Mouse (Mus musculus): ENCODE measurements at regions not wholly inside any gene's neighbourhood (a gene's known extent, or its start where the extent isn't known, plus 50 kb on each side); places are given as distances from the start of the nearest gene placed in this dataset.

GRCm38 (mm10) chr8:8519772-8520191 is 141.3 kb downstream of the Efnb2 start:
- no peak for ATAC-seq (ENCODE audit: low FRiP score, low TSS enrichment)
- H3K27me3 ChIP-seq (ENCODE audit: control insufficient read depth, insufficient read depth, low read length): no peaks in the 10 kb centered on the region
- H3K4me3 ChIP-seq (ENCODE audit: low read length): no peak overlapping the region
- no peak overlapping the region for H3K27ac ChIP-seq (ENCODE audit: low read depth, low read length)
- H3K4me1 ChIP-seq (ENCODE audit: control insufficient read depth, insufficient read depth, low read length): no peaks in the 10 kb centered on the region
- H3K9ac ChIP-seq (ENCODE audit: low read depth, low read length): no peak overlapping the region
- H3K36me3 ChIP-seq (ENCODE audit: control insufficient read depth, insufficient read depth, low read length): no peaks in the 10 kb centered on the region
- WGBS: 80% methylated on average over 3 of the region's 3 CpGs
- no peak overlapping the region for H3K4me2 ChIP-seq (replicated peaks; ENCODE audit: low read depth, low read length)
- H3K9me3 ChIP-seq (ENCODE audit: control insufficient read depth, low read length): peaks cover 3% of the 10 kb centered on the region

GRCm38 (mm10) chr8:8517599-8517998 is 143.4 kb downstream of the Efnb2 start:
- H3K4me3 ChIP-seq (ENCODE audit: low read length): no peak overlapping the region
- WGBS: 60% methylated on average over 2 of the region's 2 CpGs
- no peaks in the 10 kb centered on the region for H3K36me3 ChIP-seq (ENCODE audit: control insufficient read depth, insufficient read depth, low read length)
- no peak overlapping the region for H3K4me2 ChIP-seq (replicated peaks; ENCODE audit: low read depth, low read length)
- H3K27me3 ChIP-seq (ENCODE audit: control insufficient read depth, insufficient read depth, low read length): no peaks in the 10 kb centered on the region
- no peak overlapping the region for H3K27ac ChIP-seq (ENCODE audit: low read depth, low read length)
- peaks cover 3% of the 10 kb centered on the region for H3K9me3 ChIP-seq (ENCODE audit: control insufficient read depth, low read length)
- no peak for ATAC-seq (ENCODE audit: low FRiP score, low TSS enrichment)
- H3K4me1 ChIP-seq (ENCODE audit: control insufficient read depth, insufficient read depth, low read length): no peaks in the 10 kb centered on the region
- no peak overlapping the region for H3K9ac ChIP-seq (ENCODE audit: low read depth, low read length)

- no peak overlapping the region for H3K4me3 ChIP-seq (ENCODE audit: low read length)
- ATAC-seq (ENCODE audit: low FRiP score, low TSS enrichment): no peak
- H3K4me2 ChIP-seq (replicated peaks; ENCODE audit: low read depth, low read length): no peak overlapping the region
- no peak overlapping the region for H3K27ac ChIP-seq (ENCODE audit: low read depth, low read length)
- WGBS: 65% methylated on average over 1 of the region's 1 CpGs
- no peaks in the 10 kb centered on the region for H3K36me3 ChIP-seq (ENCODE audit: control insufficient read depth, insufficient read depth, low read length)
- H3K9ac ChIP-seq (ENCODE audit: low read depth, low read length): no peak overlapping the region
- H3K9me3 ChIP-seq (ENCODE audit: control insufficient read depth, low read length): peaks cover 3% of the 10 kb centered on the region
- H3K4me1 ChIP-seq (ENCODE audit: control insufficient read depth, insufficient read depth, low read length): no peaks in the 10 kb centered on the region
- H3K27me3 ChIP-seq (ENCODE audit: control insufficient read depth, insufficient read depth, low read length): no peaks in the 10 kb centered on the region
Measured at GRCm38 (mm10) chr8:8516272-8516671, 144.8 kb downstream of the Efnb2 start.

GRCm38 (mm10) chr8:8499921-8500320 is 161.1 kb downstream of the Efnb2 start:
- WGBS: 91% methylated on average over 9 of the region's 9 CpGs
- Histone ChIP-seq H3K4me1 (ENCODE audit: control insufficient read depth, insufficient read depth, low read length) (no peaks in the 10 kb centered on the region), H3K4me2 (replicated peaks; ENCODE audit: low read depth, low read length) (no peak overlapping the region), H3K4me3 (ENCODE audit: low read length) (no peak overlapping the region), H3K9ac (ENCODE audit: low read depth, low read length) (no peak overlapping the region), H3K27ac (ENCODE audit: low read depth, low read length) (no peak overlapping the region), H3K9me3 (ENCODE audit: control insufficient read depth, low read length) (no peaks in the 10 kb centered on the region), H3K27me3 (ENCODE audit: control insufficient read depth, insufficient read depth, low read length) (no peaks in the 10 kb centered on the region), H3K36me3 (ENCODE audit: control insufficient read depth, insufficient read depth, low read length) (no peaks in the 10 kb centered on the region)
- ATAC-seq (ENCODE audit: low FRiP score, low TSS enrichment): no peak

GRCm38 (mm10) chr8:8498753-8499152 is 162.3 kb downstream of the Efnb2 start:
- H3K4me2 ChIP-seq (replicated peaks; ENCODE audit: low read depth, low read length): no peak overlapping the region
- no peak overlapping the region for H3K4me3 ChIP-seq (ENCODE audit: low read length)
- no peaks in the 10 kb centered on the region for H3K36me3 ChIP-seq (ENCODE audit: control insufficient read depth, insufficient read depth, low read length)
- peaks cover 4% of the 10 kb centered on the region; the same call in 1 of the 2 replicates for H3K9me3 ChIP-seq (ENCODE audit: control insufficient read depth, low read length)
- WGBS: 41% methylated on average over 5 of the region's 5 CpGs
- H3K4me1 ChIP-seq (ENCODE audit: control insufficient read depth, insufficient read depth, low read length): no peaks in the 10 kb centered on the region
- no peak overlapping the region for H3K9ac ChIP-seq (ENCODE audit: low read depth, low read length)
- ATAC-seq (ENCODE audit: low FRiP score, low TSS enrichment): no peak
- H3K27ac ChIP-seq (ENCODE audit: low read depth, low read length): no peak overlapping the region
- H3K27me3 ChIP-seq (ENCODE audit: control insufficient read depth, insufficient read depth, low read length): no peaks in the 10 kb centered on the region

- Histone ChIP-seq H3K4me2 (replicated peaks; ENCODE audit: low read depth, low read length) (no peak overlapping the region), H3K4me1 (ENCODE audit: control insufficient read depth, insufficient read depth, low read length) (no peaks in the 10 kb centered on the region), H3K9ac (ENCODE audit: low read depth, low read length) (no peak overlapping the region), H3K9me3 (ENCODE audit: control insufficient read depth, low read length) (peaks cover 4% of the 10 kb centered on the region; the same call in 1 of the 2 replicates), H3K27ac (ENCODE audit: low read depth, low read length) (no peak overlapping the region), H3K4me3 (ENCODE audit: low read length) (no peak overlapping the region), H3K27me3 (ENCODE audit: control insufficient read depth, insufficient read depth, low read length) (no peaks in the 10 kb centered on the region), H3K36me3 (ENCODE audit: control insufficient read depth, insufficient read depth, low read length) (no peaks in the 10 kb centered on the region)
- ATAC-seq (ENCODE audit: low FRiP score, low TSS enrichment): no peak
- 85% methylated on average over 7 of the region's 7 CpGs for WGBS
Measured at GRCm38 (mm10) chr8:8495472-8495871, 165.6 kb downstream of the Efnb2 start.

GRCm38 (mm10) chr8:8494281-8494680 is 166.8 kb downstream of the Efnb2 start:
- no peak overlapping the region for H3K27ac ChIP-seq (ENCODE audit: low read depth, low read length)
- 93% methylated on average over 10 of the region's 10 CpGs for WGBS
- no peaks in the 10 kb centered on the region for H3K27me3 ChIP-seq (ENCODE audit: control insufficient read depth, insufficient read depth, low read length)
- H3K4me3 ChIP-seq (ENCODE audit: low read length): no peak overlapping the region
- H3K9ac ChIP-seq (ENCODE audit: low read depth, low read length): no peak overlapping the region
- H3K36me3 ChIP-seq (ENCODE audit: control insufficient read depth, insufficient read depth, low read length): no peaks in the 10 kb centered on the region
- no peak overlapping the region for H3K4me2 ChIP-seq (replicated peaks; ENCODE audit: low read depth, low read length)
- H3K4me1 ChIP-seq (ENCODE audit: control insufficient read depth, insufficient read depth, low read length): 0 out of 2 replicates have a peak, but pooled peaks cover 4% of the 10 kb centered on the region
- H3K9me3 ChIP-seq (ENCODE audit: control insufficient read depth, low read length): peaks cover 4% of the 10 kb centered on the region; the same call in 1 of the 2 replicates
- ATAC-seq (ENCODE audit: low FRiP score, low TSS enrichment): no peak

- peaks cover 4% of the 10 kb centered on the region; the same call in 1 of the 2 replicates for H3K9me3 ChIP-seq (ENCODE audit: control insufficient read depth, low read length)
- peaks cover 10% of the 10 kb centered on the region; the same call in 1 of the 2 replicates for H3K4me1 ChIP-seq (ENCODE audit: control insufficient read depth, insufficient read depth, low read length)
- WGBS: 84% methylated on average over 2 of the region's 2 CpGs
- no peaks in the 10 kb centered on the region for H3K36me3 ChIP-seq (ENCODE audit: control insufficient read depth, insufficient read depth, low read length)
- H3K4me3 ChIP-seq (ENCODE audit: low read length): no peak overlapping the region
- H3K27me3 ChIP-seq (ENCODE audit: control insufficient read depth, insufficient read depth, low read length): no peaks in the 10 kb centered on the region
- H3K27ac ChIP-seq (ENCODE audit: low read depth, low read length): no peak overlapping the region
- no peak overlapping the region for H3K4me2 ChIP-seq (replicated peaks; ENCODE audit: low read depth, low read length)
- H3K9ac ChIP-seq (ENCODE audit: low read depth, low read length): no peak overlapping the region
- ATAC-seq (ENCODE audit: low FRiP score, low TSS enrichment): no peak
Measured at GRCm38 (mm10) chr8:8491908-8492307, 169.1 kb downstream of the Efnb2 start.

GRCm38 (mm10) chr8:8489784-8490183 is 171.3 kb downstream of the Efnb2 start:
- no peak for ATAC-seq (ENCODE audit: low FRiP score, low TSS enrichment)
- Histone ChIP-seq H3K36me3 (ENCODE audit: control insufficient read depth, insufficient read depth, low read length) (no peaks in the 10 kb centered on the region), H3K4me2 (replicated peaks; ENCODE audit: low read depth, low read length) (no peak overlapping the region), H3K9me3 (ENCODE audit: control insufficient read depth, low read length) (peaks cover 4% of the 10 kb centered on the region; the same call in 1 of the 2 replicates), H3K4me1 (ENCODE audit: control insufficient read depth, insufficient read depth, low read length) (peaks cover 10% of the 10 kb centered on the region; the same call in 1 of the 2 replicates), H3K27ac (ENCODE audit: low read depth, low read length) (no peak overlapping the region), H3K9ac (ENCODE audit: low read depth, low read length) (no peak overlapping the region), H3K27me3 (ENCODE audit: control insufficient read depth, insufficient read depth, low read length) (no peaks in the 10 kb centered on the region), H3K4me3 (ENCODE audit: low read length) (no peak overlapping the region)
- WGBS: 12% methylated on average over 9 of the region's 9 CpGs

Data from kidney, embryonic 14.5 days (tissue).